Mouse (Mus musculus) layer of hippocampus, postnatal 36 days (tissue): ENCODE data around the gene Tmem126b. TPM values are rescaled to one million over a fixed set of nuclear protein-coding genes. Genes with fewer than 3 reads are reported as not detected.

Experiments used
- DNase-seq, 2 experiments: peaks; one replicate each; pipeline ENCODE4 v3.0.0; 2022
- total RNA-seq, 2 experiments: library from RNA; stranded (reverse); gene quantifications; 2 replicates each; pipeline ENCODE4 v1.2.3; 2021

Tmem126b gene
- 10 to 100 TPM; 26.2 to 27.8 TPM for total RNA-seq

DNA sequence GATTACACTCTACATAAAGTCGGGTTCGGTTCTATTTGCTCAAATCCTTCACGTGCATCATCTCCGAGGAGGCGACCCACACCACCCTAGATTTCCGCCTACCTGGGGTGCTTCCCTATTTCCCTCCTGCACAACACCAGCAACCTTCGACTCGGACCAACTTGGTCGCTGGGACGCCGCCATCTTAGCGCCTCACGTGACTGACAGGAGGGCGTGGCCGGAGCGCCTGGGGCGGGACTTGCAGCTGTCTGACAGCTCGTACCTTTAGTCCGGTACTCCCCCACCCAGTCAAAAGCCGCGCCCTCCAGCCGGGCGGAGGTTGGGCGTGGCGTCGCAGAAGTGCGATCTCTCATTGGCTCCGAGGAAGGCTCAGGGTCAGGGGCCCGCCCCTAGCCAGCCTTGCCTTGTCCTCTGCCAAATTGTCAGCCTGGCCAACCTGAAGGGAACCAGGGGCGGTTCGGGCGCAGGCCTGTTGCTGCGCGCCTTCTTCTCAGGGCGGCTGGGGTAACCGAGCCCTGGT is at the start of gene Tmem126b:
Tmem126b (minus strand) TSS at position 209 of the 520 bp plus-strand sequence.
- peak; percentile 99 for DNase-seq

- no peak for DNase-seq
These were observed 36.5 kb upstream of the Tmem126b start for GRCm38 (mm10) chr7:90512293-90512692.

DNA sequence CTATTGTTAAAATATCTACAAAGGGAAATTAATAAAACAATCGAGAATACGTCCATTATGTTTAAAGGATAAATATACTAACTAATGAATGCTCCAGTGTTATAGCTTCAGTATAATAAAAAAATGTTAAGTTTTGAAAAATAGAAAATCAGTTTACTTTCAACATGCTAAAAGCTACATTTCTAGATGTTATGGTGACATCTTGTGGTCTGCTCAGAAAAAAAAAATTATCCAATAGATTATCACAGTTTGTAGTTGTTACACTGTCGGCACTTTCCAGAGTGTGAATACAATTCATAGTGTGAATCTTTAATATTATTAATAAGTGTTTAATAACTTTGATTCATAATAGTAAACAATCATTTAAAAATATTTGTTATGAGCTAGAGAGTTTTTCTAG is 32.3 kb upstream of the Tmem126b start:
- no peak for DNase-seq

GRCm38 (mm10) chr7:90482607-90483006 is 6.8 kb upstream of the Tmem126b start:
- no peak for DNase-seq

DNA sequence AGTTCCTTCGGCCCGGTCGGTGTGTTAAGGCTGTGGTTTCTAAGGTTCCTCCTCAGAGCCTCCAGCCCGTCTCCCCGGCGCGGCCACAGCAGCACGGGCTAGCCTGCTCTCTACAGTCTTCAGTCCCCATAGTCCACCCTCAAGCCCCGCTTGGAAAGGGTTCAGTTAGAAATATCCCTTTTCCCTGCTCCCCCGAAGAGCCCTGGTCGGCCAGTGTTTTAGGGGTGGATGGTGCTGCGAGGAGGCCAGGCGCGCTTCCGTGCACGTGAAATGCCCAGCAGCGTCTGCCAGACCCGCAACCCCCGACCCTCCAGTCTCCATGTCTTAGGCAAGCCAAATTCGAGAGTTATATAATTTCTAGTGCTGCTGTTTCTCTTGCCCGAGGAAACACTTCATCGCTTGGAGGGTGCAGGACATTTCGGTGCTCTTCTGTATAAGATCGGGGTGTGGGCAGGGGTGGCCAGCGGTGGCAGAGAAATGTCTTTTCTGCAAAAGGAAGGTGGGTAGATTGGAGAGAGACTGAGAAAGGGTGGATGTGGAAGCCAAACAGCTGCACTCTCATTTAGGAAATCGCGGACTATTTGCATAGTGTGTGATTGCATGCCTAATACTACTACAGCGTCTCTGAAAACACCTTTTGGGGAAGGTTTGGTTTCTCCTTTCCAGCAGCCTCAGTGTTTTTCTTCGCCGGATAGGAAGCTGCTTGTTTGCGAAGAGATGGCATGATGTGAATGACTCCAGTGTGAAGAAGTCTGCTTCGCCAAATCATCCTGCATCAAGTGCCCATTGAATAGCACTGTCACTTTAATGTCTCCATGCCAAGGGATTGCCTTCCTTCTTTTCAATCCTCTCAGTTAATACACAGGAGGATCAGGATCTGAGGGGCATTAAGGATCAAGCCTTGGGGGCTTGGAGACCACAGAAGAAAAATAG is 778 bp upstream of the Tmem126b start, which contains the start of gene Dlg2:
Dlg2 (plus strand) TSS at position 360 of the 933 bp plus-strand sequence.
- peak in 1 of 2 experiments; percentile 56 for DNase-seq

- DNase-seq: no peak
These were observed 2.3 kb downstream of the Tmem126b start for GRCm38 (mm10) chr7:90473511-90473910.

DNA sequence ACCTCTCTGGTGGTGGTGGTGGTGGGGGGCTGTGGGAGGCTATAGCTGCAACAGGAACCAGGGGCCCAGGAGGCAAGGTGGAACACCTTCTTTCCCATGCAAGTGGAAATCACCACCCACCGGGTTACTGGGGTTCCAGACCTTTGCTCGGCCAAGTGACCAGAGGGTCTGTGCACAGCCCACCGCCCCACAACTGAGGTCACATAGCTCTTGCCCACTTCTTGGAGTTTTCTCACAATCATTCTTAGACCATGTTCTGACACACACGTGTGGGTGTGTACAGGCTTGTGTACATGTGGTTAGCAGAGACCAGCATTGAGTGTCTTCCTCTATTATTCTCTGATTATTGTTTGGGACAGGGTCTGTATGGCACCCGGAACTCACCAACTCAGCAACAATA is 14.4 kb downstream of the Tmem126b start:
- DNase-seq: no peak

DNA sequence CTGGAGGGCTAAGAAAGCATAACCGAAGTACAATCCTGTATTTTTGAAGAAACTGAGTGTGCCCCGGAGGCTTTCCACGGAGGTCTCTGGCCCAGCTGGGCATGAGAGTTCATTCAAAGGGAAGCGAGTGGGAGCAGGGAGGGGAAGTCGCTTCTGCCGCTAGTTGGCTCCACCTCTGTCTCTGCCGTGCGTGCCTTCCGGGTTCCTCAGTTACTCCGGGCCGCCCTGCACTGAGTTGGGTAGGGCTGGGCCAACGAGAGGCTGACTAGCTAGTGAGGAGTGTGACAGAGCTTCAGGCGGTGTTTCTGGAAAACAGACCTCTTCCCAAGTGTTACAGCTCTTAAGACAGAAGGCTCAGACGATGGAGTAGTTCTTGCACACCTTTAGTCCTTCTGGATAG is 14.9 kb downstream of the Tmem126b start:
- no peak for DNase-seq

DNA sequence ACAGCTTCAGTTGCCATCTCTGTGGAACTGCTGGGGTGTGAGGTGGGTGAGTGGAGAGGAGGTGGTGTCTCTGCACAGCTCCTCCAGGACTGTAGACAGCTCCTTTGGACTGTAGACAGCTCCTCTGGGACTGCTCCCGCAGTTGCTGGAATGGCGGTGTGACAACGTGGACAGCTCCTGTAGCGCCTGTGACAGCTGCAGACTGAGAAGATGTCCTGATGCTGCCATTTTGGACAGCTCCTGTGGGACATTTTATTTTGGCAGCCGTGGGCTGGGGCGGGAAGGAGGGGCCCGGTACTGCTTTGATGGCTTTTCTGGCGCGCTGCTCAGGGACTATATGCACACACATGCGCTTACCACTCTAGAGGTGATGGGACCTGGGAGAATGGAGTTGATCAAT is 15.5 kb downstream of the Tmem126b start:
- DNase-seq: no peak

DNA sequence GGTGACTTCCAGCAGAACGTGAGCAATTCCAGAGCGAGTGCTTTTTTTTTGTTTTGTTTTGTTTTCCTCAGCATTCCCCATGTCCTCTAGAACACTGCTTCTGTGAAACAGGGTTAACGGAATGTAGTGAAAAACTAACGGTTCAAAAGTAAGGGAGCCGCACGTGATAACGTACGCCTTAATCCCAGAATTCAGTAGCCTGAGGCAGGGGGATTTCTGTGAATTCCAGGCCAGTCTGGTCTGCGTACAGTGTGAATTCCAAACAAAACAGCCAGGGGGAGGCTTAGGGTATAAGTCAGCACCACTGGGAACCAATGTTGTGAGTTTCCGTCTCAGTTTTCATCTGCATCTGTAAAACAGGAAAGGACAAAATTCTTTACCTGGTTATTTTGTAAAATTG is 18.3 kb downstream of the Tmem126b start:
- no peak for DNase-seq

DNA sequence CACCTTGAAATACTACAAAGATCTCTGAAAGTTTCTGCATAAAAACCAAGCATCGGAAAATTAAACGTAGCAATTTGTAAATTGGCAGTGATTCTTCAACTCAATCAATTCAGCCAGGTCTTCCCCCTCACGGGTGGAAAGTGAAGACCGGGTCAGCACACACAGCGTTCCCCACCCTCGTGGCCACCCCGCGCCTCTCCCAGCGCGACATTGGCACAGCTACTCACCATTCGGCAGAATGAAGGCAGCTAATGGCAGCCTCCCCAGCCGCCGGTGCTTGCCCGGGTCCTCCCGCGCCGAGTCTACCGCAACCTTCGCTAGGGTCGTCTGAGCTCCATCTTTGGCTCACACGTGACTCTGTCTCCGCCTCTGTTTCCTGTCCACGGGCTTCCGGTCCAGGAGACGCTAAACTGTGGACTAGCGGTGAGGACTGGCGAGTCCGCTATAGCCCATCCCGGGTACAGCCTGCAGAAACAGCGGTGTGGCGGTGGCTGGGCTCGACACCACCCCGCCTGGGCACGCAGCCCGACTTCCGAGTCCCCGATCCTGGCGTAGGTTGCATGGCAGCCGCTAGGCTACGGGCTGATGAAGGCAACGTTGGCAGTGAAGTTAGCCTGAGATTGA is 18.8 kb downstream of the Tmem126b start, which contains the start of gene Tmem126a:
Tmem126a (minus strand) TSS at position 385 of the 624 bp plus-strand sequence.
- peak; percentile 79 to 85 for DNase-seq

- DNase-seq: no peak
These were observed 19.5 kb downstream of the Tmem126b start for GRCm38 (mm10) chr7:90456149-90456844.

GRCm38 (mm10) chr7:90444206-90444605 is 31.6 kb downstream of the Tmem126b start:
- no peak for DNase-seq

DNA sequence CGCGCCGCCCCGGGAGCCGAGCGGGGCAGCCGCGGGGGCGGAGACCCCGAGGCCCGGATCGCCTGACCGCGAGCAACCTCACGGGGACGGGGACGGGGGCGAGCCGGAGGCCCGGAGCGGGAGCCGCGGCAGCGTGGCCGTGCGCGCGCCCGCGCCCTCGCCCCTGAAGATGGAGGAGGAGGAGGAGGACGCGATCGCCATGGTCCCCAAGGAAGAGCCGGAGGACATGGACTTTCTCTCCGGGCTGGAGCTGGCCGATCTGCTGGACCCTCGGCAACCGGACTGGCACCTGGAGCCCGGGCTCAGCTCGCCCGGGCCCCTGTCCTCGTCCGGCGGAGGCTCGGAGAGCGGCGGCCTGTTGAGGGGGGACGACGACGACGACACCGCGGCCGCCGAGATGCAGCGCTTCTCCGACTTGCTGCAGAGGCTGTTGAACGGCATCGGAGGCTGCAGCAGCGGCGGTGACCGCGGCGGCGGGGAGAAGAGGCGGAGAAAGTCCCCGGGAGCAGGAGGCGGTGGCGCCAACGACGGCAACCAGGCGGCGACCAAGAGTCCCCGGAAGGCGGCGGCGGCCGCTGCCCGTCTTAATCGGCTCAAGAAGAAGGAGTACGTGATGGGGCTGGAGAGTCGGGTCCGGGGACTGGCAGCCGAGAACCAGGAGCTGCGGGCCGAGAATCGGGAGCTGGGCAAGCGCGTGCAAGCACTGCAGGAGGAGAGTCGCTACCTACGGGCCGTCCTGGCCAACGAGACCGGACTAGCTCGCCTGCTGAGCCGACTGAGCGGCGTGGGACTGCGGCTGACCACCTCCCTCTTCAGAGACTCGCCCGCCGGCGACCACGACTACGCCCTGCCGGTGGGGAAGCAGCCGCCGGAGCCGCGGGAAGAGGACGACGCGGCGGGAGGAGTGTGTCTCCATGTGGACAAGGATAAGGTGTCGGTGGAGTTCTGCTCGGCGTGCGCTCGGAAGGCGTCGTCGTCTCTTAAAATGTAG is 32.4 kb downstream of the Tmem126b start:
- peak; percentile 67 to 76 for DNase-seq

DNA sequence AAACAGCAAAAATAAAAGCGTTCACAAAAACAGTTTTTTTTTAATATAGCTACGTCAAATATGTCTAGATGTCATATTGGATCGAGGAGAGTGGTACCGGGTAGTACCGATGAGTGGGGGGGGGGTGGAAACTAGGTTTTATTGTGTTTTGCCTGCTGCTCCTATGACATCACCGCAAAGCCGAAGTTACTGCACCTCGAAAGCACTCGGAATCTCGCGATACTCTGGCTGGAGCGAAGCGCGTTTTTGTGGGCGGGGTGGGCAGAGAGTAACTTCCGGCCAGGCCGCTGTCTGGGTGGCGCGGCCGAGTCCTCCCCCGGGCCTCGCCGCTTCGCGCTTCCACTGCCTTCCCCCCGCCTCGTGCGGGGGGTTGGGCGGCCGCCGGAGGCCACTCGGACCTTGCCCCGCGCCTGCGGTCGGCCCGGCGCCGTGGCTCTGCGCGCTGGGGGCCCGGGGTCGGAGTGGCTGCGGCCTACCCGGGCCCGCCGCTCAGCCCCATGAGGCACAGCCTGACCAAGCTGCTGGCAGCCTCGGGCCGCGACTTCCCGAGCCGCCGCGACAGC is 33.2 kb downstream of the Tmem126b start, which contains the start of gene Crebzf:
Crebzf (plus strand) TSS at position 212 of the 563 bp plus-strand sequence.
- peak; percentile 92 to 93 for DNase-seq

GRCm38 (mm10) chr7:90442070-90442469 is 33.7 kb downstream of the Tmem126b start:
- no peak for DNase-seq

- no peak for DNase-seq
These were observed 35.8 kb downstream of the Tmem126b start for GRCm38 (mm10) chr7:90440044-90440443.

DNA sequence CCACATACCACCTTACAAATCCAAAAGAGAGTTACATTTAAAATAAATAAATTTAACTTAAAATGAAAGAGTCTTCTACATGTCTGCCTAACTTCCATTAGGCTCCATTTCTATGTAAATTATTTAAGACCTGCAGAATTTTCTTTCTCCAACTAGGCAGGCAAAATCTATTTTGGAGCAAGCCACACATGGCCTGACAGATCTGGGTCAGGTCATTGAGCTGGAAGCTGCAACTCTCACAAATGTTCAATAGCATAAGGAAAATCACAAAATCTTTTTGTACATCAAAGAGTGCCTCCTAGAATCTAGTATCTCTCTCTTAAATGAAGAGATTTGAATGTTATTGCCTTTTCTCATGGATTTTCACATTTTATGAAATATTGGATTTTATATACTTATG is 43.6 kb downstream of the Tmem126b start:
- DNase-seq: no peak

DNA sequence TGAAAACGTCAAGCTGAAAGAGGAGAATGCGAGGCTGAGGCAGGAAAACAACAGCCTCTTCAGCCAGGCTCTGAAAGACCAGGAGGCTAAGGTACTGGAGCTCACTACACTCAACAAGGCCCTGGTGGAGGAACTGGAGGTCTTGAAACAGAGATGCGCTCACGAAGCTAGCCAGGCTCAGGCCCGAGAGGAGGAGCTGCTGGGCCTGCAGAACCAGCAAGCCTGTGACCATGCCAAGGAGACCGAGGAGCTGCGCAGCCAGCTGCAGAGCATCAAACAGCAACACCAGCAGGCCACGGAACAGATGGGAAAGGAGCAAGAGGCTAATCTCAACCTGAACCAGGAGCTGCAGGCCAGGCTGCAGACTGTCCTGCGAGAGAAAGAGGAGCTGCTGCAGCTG is 48.8 kb downstream of the Tmem126b start:
- no peak for DNase-seq
